Mouse (Mus musculus): ENCODE data around the gene Fxn. TPM values are rescaled to one million over a fixed set of nuclear protein-coding genes. Genes with fewer than 3 reads are reported as not detected.
"Not testable (repeated sequence)": the region's sequence is repeated elsewhere in the genome, so short reads cannot be mapped to it uniquely, and the experiment has no call there.

The Fxn gene
- polyA plus RNA-seq, 1 experiment from 2014 or later, result 59.6 TPM

DNA sequence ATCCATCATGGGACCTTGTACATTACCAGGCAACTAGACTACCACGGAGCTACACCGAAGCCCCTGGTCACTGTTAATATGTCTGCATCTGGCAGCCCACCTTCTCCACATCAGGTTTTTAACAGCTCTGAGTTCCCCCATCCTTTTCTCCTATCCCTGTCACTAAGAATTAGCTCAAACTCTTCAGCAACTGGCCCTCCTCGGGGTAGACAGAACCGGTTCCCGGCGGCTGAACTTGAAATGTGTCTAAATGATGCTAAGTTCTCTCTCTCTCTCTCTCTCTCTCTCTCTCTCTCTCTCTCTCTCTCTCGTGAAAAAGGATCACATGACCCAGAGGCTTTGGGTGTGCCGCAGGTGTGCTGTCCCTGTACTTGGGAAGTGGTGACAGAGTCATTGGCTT, 39.1 kb downstream of the Fxn start:
- Histone ChIP-seq H3K36me3 (no peaks in the 10 kb centered on the region), H3K9ac (no peak overlapping the region), H3K9me3 (replicated peaks) (0 out of 2 replicates have a peak, but pooled peaks cover 3% of the 10 kb centered on the region), H3K4me1 (replicated peaks) (peaks cover 9% of the 10 kb centered on the region), H3K27ac (ENCODE audit: poor library complexity, severe bottlenecking) (no peak overlapping the region; the same call in 1 of the 2 replicates), H3K4me3 (no peak overlapping the region), H3K27me3 (replicated peaks) (no peaks in the 10 kb centered on the region), H3K4me2 (no peak overlapping the region)
- ATAC-seq (ENCODE audit: insufficient number of reproducible peaks, low FRiP score), result no peak
- 86% methylated on average over 8 of the region's 8 CpGs for WGBS

DNA sequence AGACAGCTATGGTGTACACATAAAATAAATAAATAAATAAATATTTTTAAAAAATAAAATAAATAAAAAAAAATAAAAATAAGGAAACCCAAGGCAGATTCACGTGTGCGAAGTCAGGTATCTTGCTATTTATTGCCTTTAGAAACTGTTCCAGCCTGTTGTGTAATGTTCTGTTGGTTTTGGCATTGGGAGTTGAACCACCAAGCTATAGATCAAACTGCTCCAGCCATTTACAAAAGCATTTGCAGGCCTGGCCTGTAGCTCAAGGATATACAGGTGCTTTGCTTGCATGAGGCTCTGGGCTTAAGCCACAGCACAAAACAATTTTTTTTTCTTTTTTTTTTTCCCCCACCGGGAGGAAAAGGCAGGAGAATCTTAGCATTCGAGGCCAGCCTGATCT, 42.4 kb downstream of the Fxn start:
- Histone ChIP-seq H3K9me3 (replicated peaks) (0 out of 2 replicates have a peak, but pooled peaks cover 3% of the 10 kb centered on the region), H3K4me2 (no peak overlapping the region), H3K9ac (no peak overlapping the region), H3K36me3 (no peaks in the 10 kb centered on the region), H3K27ac (ENCODE audit: poor library complexity, severe bottlenecking) (no peak overlapping the region), H3K4me1 (replicated peaks) (peaks cover 9% of the 10 kb centered on the region), H3K27me3 (replicated peaks) (no peaks in the 10 kb centered on the region), H3K4me3 (no peak overlapping the region)
- WGBS, result 84% methylated on average over 4 of the region's 4 CpGs
- ATAC-seq (ENCODE audit: insufficient number of reproducible peaks, low FRiP score), result no peak

DNA sequence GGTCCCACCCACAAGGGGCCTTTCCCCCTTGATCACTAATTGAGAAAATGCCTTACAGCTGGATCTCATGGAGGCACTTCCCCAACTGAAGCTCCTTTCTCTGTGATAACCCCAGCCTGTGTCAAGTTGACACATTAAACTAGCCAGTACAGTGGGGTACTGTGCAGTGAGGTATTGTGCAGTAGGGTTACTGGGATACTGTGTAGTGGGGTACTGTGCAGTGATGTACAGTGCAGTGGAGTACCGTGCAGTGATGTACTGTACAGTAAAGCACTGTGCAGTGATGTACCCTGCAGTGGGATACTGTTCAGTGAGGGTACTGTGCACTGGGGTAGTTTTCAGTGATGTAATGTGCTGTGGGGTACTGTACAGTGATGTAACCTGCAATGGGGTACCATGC, 48.0 kb downstream of the Fxn start:
- H3K4me3 ChIP-seq; H3K9me3 ChIP-seq (replicated peaks); H3K36me3 ChIP-seq; H3K4me1 ChIP-seq (replicated peaks); H3K9ac ChIP-seq; H3K27me3 ChIP-seq (replicated peaks); H3K27ac ChIP-seq (ENCODE audit: poor library complexity, severe bottlenecking); H3K4me2 ChIP-seq: not testable (repeated sequence)
- 89% methylated on average over 1 of the region's 1 CpGs for WGBS
- 0 out of 2 replicates have a peak, but pooled peaks have one; percentile 39 for ATAC-seq (ENCODE audit: insufficient number of reproducible peaks, low FRiP score)

DNA sequence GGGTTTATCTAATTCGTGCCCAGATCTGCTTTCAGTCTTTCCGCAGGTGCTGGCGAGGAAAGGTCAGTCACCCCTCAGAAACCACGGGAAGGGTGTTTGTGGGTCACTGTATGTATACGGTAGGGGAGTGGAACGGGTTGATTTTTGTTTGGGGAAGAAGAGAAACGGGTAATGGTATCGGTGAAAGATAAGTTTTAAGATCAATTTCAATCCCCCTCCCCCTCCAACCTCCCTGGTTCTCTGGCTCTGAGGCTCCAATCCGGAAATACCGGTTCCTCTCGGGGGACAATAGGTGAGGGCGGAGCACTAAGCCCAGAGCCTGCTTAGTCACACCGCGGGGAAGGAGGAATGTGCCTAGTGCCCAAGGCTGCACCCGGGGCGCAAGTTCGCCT, 55.1 kb downstream of the Fxn start:
- Histone ChIP-seq H3K27me3 (replicated peaks) (no peaks in the 10 kb centered on the region), H3K9me3 (replicated peaks) (no peaks in the 10 kb centered on the region), H3K9ac (peak overlapping the region; percentile 52; the same call in 1 of the 2 replicates), H3K27ac (ENCODE audit: poor library complexity, severe bottlenecking) (peak overlapping the region; percentile 74), H3K36me3 (no peaks in the 10 kb centered on the region), H3K4me2 (peak overlapping the region; percentile 72), H3K4me1 (replicated peaks) (peaks cover 15% of the 10 kb centered on the region; the same call in 1 of the 2 replicates), H3K4me3 (peak overlapping the region; percentile 61)
- peak; percentile 36; the same call in 1 of the 2 replicates for ATAC-seq (ENCODE audit: insufficient number of reproducible peaks, low FRiP score)
- 2% methylated on average over 17 of the region's 17 CpGs for WGBS

DNA sequence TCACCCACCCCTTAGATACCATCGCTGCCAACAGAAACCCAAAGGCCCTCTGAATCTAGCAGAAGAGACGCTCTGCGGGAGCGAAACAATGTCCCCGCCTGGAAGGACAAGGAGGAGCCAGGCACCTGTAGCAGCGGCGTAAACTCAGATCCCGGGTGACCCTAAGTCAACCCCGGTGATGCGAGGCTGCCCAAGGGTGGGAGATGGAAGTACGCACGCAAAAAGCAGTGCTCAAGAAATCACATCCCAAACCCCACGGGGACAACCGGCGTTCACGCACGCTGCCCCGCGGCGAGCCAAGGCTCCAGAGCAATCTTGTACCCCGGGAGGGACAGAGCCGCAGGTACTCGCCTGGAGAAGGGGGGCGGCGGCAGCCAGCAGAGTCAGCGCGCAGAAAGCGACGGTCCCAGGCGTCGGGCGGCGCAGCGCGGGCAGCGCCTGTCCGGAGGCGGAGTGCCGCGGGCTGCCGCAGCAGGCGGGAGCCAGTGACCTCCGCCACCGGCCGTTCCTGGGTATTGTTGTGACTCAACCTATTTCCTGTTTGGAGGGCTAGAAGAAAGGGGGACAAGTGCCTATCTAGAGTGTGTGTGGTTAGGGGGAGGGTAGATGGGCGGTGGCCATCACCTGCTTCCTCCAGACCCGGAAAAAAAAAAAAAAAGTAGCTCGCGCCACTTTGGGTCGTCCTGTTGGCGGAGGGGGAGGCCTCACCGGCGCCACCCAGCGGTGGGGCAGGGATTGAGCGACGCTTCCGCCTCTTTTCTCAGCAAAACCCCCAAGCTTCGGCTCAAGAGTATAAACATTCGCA, 55.7 kb downstream of the Fxn start, which contains the start of gene Tjp2:
Gene Tjp2, minus strand, starts transcription at position 531 of the 805 bp plus-strand sequence.
- Histone ChIP-seq H3K36me3 (no peaks in the 10 kb centered on the region), H3K4me3 (peak within 1 kb of the TSS; percentile 61), H3K9me3 (replicated peaks) (no peaks in the 10 kb centered on the region), H3K27me3 (replicated peaks) (no peaks in the 10 kb centered on the region), H3K27ac (ENCODE audit: poor library complexity, severe bottlenecking) (peak within 1 kb of the TSS; percentile 74), H3K9ac (peak within 1 kb of the TSS; percentile 76), H3K4me2 (peak within 1 kb of the TSS; percentile 72), H3K4me1 (replicated peaks) (peaks cover 16% of the 10 kb centered on the region)
- under 1% methylated on average over 58 of the region's 59 CpGs for WGBS
- ATAC-seq (ENCODE audit: insufficient number of reproducible peaks, low FRiP score), result peak; percentile 85

DNA sequence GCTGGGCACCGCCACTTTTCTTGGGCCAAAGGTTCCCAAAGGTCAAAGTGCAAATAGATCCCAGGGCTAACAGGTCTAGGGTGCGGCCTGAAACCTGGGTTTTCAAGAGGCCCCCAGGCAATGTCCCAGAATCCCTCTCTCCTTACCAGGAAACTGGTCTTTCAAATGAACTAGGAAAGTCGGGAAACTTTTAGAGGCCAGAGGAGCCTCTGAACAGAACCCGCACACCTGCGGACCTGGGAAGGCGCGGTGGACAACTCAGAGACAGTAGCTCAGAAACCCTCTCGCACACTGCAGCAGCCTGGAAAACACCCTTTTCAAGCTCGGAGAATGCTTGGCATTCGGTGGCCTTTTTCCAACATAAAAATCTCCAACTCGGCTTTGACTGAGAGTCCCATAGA, 56.6 kb downstream of the Fxn start:
- H3K36me3 ChIP-seq, result no peaks in the 10 kb centered on the region
- H3K27me3 ChIP-seq (replicated peaks), result no peaks in the 10 kb centered on the region
- H3K4me2 ChIP-seq, result peak overlapping the region; percentile 72
- H3K4me1 ChIP-seq (replicated peaks), result peaks cover 25% of the 10 kb centered on the region
- peak overlapping the region; percentile 76 for H3K9ac ChIP-seq
- H3K27ac ChIP-seq (ENCODE audit: poor library complexity, severe bottlenecking), result peak overlapping the region; percentile 74
- H3K4me3 ChIP-seq, result peak overlapping the region; percentile 61
- 18% methylated on average over 11 of the region's 11 CpGs for WGBS
- ATAC-seq (ENCODE audit: insufficient number of reproducible peaks, low FRiP score), result no peak
- H3K9me3 ChIP-seq (replicated peaks), result no peaks in the 10 kb centered on the region

DNA sequence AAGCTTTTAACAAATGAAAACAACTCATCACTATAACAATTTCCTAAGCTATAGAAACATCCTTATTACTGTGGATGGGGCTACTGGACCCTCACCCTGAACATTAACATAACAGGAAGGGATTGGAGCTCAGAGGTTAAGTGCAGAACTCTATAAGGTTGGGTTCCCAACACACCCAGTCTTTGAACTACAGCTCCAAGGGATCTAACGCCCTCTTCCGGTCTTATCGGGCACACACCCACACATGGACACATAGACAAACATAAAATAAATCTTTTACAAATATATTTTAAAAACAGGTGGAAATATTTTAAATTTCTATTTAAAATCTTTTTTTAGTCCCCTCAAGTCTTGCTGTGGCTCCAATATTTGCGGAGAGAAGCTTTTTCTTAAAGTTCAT, 59.0 kb downstream of the Fxn start:
- Histone ChIP-seq H3K27me3 (replicated peaks) (no peaks in the 10 kb centered on the region), H3K4me3 (no peak overlapping the region), H3K36me3 (no peaks in the 10 kb centered on the region), H3K9me3 (replicated peaks) (no peaks in the 10 kb centered on the region), H3K27ac (ENCODE audit: poor library complexity, severe bottlenecking) (no peak overlapping the region), H3K9ac (no peak overlapping the region), H3K4me1 (replicated peaks) (peaks cover 21% of the 10 kb centered on the region), H3K4me2 (no peak overlapping the region)
- no peak for ATAC-seq (ENCODE audit: insufficient number of reproducible peaks, low FRiP score)
- 77% methylated on average over 4 of the region's 4 CpGs for WGBS

DNA sequence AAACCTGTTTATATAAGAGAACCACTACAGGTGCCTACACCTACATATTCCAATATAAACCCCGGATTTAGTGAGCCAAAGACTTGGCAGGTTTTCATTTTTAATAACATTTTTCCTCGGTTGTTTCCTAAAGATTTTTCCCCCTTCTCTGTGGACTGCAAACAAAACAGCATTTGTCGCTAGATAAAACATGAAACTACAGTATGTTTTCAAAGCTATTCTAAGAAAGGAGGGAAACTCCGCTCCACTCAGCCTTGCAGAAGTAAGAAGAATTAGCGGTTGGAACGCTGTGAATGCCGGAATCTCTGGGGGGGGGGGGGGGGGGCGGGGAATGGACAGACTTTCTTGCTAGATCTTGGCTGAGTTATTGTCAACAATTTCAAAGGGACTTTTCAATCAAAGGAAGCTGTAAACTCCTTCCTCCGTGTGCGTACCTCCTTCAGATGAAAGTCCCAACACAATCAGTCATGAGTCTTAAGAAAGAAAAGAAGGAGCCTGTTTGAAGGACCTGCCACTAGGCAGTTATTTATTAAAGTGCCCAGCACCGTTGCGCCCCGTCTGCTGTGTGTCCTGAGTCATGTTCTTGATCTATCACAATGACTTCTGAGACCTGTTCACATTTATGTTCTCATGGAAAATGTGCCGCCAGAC, 59.5 kb downstream of the Fxn start:
- H3K4me3 ChIP-seq, result no peak overlapping the region
- no peak overlapping the region for H3K4me2 ChIP-seq
- no peak for ATAC-seq (ENCODE audit: insufficient number of reproducible peaks, low FRiP score)
- H3K9ac ChIP-seq, result no peak overlapping the region
- H3K36me3 ChIP-seq, result no peaks in the 10 kb centered on the region
- no peak overlapping the region for H3K27ac ChIP-seq (ENCODE audit: poor library complexity, severe bottlenecking)
- H3K27me3 ChIP-seq (replicated peaks), result no peaks in the 10 kb centered on the region
- WGBS, result 50% methylated on average over 14 of the region's 14 CpGs
- peaks cover 24% of the 10 kb centered on the region for H3K4me1 ChIP-seq (replicated peaks)
- no peaks in the 10 kb centered on the region for H3K9me3 ChIP-seq (replicated peaks)

DNA sequence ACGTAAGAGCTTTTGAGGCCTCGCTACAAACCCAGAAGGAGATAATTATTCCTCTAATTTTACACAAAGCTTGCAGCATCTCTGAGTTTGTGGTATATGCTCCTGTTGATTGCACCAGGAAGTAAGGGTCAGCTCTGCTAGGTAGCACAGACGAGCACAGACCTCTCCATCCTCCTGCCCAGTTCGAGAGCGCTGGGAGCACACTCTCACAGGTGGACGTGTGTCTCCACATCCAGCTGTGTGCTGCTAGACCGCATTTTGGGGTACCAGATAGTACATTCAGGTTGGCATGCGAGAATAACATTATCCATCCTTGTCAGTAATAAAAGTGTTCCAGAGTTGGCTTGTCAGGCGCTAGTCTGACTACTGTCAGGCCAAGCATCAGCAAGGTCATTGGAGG, 61.4 kb downstream of the Fxn start:
- H3K9me3 ChIP-seq (replicated peaks), result no peaks in the 10 kb centered on the region
- ATAC-seq (ENCODE audit: insufficient number of reproducible peaks, low FRiP score), result no peak
- peak overlapping the region; percentile 38; the same call in 1 of the 2 replicates for H3K27ac ChIP-seq (ENCODE audit: poor library complexity, severe bottlenecking)
- H3K36me3 ChIP-seq, result no peaks in the 10 kb centered on the region
- no peak overlapping the region for H3K9ac ChIP-seq
- H3K4me1 ChIP-seq (replicated peaks), result peaks cover 27% of the 10 kb centered on the region
- no peak overlapping the region for H3K4me2 ChIP-seq
- H3K4me3 ChIP-seq, result no peak overlapping the region
- 70% methylated on average over 9 of the region's 9 CpGs for WGBS
- no peaks in the 10 kb centered on the region for H3K27me3 ChIP-seq (replicated peaks)

DNA sequence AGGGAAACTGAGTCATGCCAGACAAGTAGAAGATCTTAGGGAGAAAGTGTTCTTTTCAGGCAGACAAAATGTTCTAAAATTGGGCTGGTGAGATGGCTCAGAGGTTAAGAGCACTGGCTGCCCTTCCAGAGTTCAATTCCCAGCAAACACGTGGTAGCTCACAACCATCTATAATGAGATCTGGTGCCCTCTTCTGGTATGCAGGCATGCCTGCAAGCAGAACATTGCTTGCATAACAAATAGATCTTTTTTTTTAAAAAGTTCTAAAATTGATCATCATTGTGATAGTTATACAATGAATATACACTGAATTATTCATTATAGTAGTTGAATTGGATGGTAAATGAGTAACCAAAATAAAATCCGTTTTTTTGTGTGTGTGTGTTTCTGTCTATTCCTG, 62.1 kb downstream of the Fxn start:
- H3K4me1 ChIP-seq (replicated peaks), result peaks cover 30% of the 10 kb centered on the region
- H3K4me2 ChIP-seq, result no peak overlapping the region
- WGBS, result 36% methylated on average over 2 of the region's 2 CpGs
- no peaks in the 10 kb centered on the region for H3K9me3 ChIP-seq (replicated peaks)
- no peak overlapping the region for H3K9ac ChIP-seq
- H3K27me3 ChIP-seq (replicated peaks), result no peaks in the 10 kb centered on the region
- no peak overlapping the region for H3K27ac ChIP-seq (ENCODE audit: poor library complexity, severe bottlenecking)
- ATAC-seq (ENCODE audit: insufficient number of reproducible peaks, low FRiP score), result no peak
- no peaks in the 10 kb centered on the region for H3K36me3 ChIP-seq
- no peak overlapping the region for H3K4me3 ChIP-seq

DNA sequence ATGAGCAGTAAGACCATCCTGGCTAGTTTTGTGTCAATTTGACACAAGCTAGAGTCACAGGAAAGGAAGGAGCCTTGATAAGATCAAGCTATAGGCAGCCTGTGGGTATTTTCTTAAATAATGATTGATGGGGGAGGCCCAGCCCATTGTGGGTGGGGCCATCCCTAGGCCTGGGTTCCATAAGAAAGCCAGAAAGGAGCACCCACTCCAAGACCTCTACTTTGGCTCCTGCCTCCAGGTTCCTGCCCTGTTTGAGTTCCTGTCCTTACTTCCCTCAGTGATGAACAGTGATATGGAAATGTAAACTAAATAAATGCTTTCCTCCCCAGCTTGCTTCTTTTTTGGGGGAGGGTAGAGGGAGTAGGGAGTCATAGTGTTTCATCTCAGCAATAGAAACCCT, 62.6 kb downstream of the Fxn start:
- Histone ChIP-seq H3K9ac (no peak overlapping the region), H3K4me2 (no peak overlapping the region), H3K36me3 (no peaks in the 10 kb centered on the region), H3K9me3 (replicated peaks) (no peaks in the 10 kb centered on the region), H3K4me3 (no peak overlapping the region), H3K27ac (ENCODE audit: poor library complexity, severe bottlenecking) (no peak overlapping the region), H3K4me1 (replicated peaks) (peaks cover 34% of the 10 kb centered on the region), H3K27me3 (replicated peaks) (no peaks in the 10 kb centered on the region)
- no peak for ATAC-seq (ENCODE audit: insufficient number of reproducible peaks, low FRiP score)
